Mouse (Mus musculus): ENCODE measurements around the gene Elovl5. TPM values are rescaled to one million over a fixed set of nuclear protein-coding genes. Genes with fewer than 3 reads are reported as not detected.

The Elovl5 gene
- polyA plus RNA-seq, 1 experiment from 2014 or later: 112 TPM

- Histone ChIP-seq H3K4me1 (ENCODE audit: control insufficient read depth, insufficient read depth, low read length) (peaks cover 9% of the 10 kb centered on the region), H3K9ac (ENCODE audit: low read depth, low read length) (no peak overlapping the region), H3K27ac (ENCODE audit: low read depth, low read length) (no peak overlapping the region), H3K27me3 (ENCODE audit: control insufficient read depth, insufficient read depth, low read length) (no peaks in the 10 kb centered on the region), H3K4me2 (replicated peaks; ENCODE audit: low read depth, low read length) (no peak overlapping the region), H3K4me3 (ENCODE audit: low read length) (no peak overlapping the region), H3K36me3 (ENCODE audit: control insufficient read depth, insufficient read depth, low read length) (no peaks in the 10 kb centered on the region), H3K9me3 (ENCODE audit: control insufficient read depth, low read length) (no peaks in the 10 kb centered on the region)
- ATAC-seq (ENCODE audit: low FRiP score, low TSS enrichment): no peak
- WGBS: 84% methylated on average over 8 of the region's 8 CpGs
Observed at GRCm38 (mm10) chr9:77926151-77926550, 9.0 kb downstream of the Elovl5 start.

GRCm38 (mm10) chr9:77926911-77927310 is 9.7 kb downstream of the Elovl5 start:
- peaks cover 12% of the 10 kb centered on the region for H3K4me1 ChIP-seq (ENCODE audit: control insufficient read depth, insufficient read depth, low read length)
- no peaks in the 10 kb centered on the region for H3K9me3 ChIP-seq (ENCODE audit: control insufficient read depth, low read length)
- no peak for ATAC-seq (ENCODE audit: low FRiP score, low TSS enrichment)
- no peaks in the 10 kb centered on the region for H3K27me3 ChIP-seq (ENCODE audit: control insufficient read depth, insufficient read depth, low read length)
- no peaks in the 10 kb centered on the region for H3K36me3 ChIP-seq (ENCODE audit: control insufficient read depth, insufficient read depth, low read length)
- WGBS: 90% methylated on average over 5 of the region's 5 CpGs
- H3K27ac ChIP-seq (ENCODE audit: low read depth, low read length): no peak overlapping the region
- H3K4me3 ChIP-seq (ENCODE audit: low read length): no peak overlapping the region
- H3K9ac ChIP-seq (ENCODE audit: low read depth, low read length): no peak overlapping the region
- H3K4me2 ChIP-seq (replicated peaks; ENCODE audit: low read depth, low read length): no peak overlapping the region

GRCm38 (mm10) chr9:77927431-77927830 is 10.3 kb downstream of the Elovl5 start:
- Histone ChIP-seq H3K36me3 (ENCODE audit: control insufficient read depth, insufficient read depth, low read length) (no peaks in the 10 kb centered on the region), H3K4me3 (ENCODE audit: low read length) (no peak overlapping the region), H3K9ac (ENCODE audit: low read depth, low read length) (no peak overlapping the region; the same call in 1 of the 2 replicates), H3K27me3 (ENCODE audit: control insufficient read depth, insufficient read depth, low read length) (no peaks in the 10 kb centered on the region), H3K4me1 (ENCODE audit: control insufficient read depth, insufficient read depth, low read length) (peaks cover 12% of the 10 kb centered on the region), H3K4me2 (replicated peaks; ENCODE audit: low read depth, low read length) (no peak overlapping the region), H3K27ac (ENCODE audit: low read depth, low read length) (no peak overlapping the region), H3K9me3 (ENCODE audit: control insufficient read depth, low read length) (no peaks in the 10 kb centered on the region)
- WGBS: 57% methylated on average over 6 of the region's 6 CpGs
- ATAC-seq (ENCODE audit: low FRiP score, low TSS enrichment): no peak

GRCm38 (mm10) chr9:77928769-77929168 is 11.6 kb downstream of the Elovl5 start:
- no peaks in the 10 kb centered on the region for H3K36me3 ChIP-seq (ENCODE audit: control insufficient read depth, insufficient read depth, low read length)
- 87% methylated on average over 4 of the region's 4 CpGs for WGBS
- H3K9me3 ChIP-seq (ENCODE audit: control insufficient read depth, low read length): no peaks in the 10 kb centered on the region
- no peak overlapping the region for H3K4me2 ChIP-seq (replicated peaks; ENCODE audit: low read depth, low read length)
- H3K27ac ChIP-seq (ENCODE audit: low read depth, low read length): no peak overlapping the region
- peaks cover 8% of the 10 kb centered on the region for H3K4me1 ChIP-seq (ENCODE audit: control insufficient read depth, insufficient read depth, low read length)
- no peak overlapping the region for H3K4me3 ChIP-seq (ENCODE audit: low read length)
- ATAC-seq (ENCODE audit: low FRiP score, low TSS enrichment): no peak
- H3K27me3 ChIP-seq (ENCODE audit: control insufficient read depth, insufficient read depth, low read length): no peaks in the 10 kb centered on the region
- no peak overlapping the region for H3K9ac ChIP-seq (ENCODE audit: low read depth, low read length)

- Histone ChIP-seq H3K9ac (ENCODE audit: low read depth, low read length) (no peak overlapping the region), H3K4me2 (replicated peaks; ENCODE audit: low read depth, low read length) (no peak overlapping the region), H3K36me3 (ENCODE audit: control insufficient read depth, insufficient read depth, low read length) (no peaks in the 10 kb centered on the region), H3K4me1 (ENCODE audit: control insufficient read depth, insufficient read depth, low read length) (peaks cover 8% of the 10 kb centered on the region), H3K27me3 (ENCODE audit: control insufficient read depth, insufficient read depth, low read length) (no peaks in the 10 kb centered on the region), H3K27ac (ENCODE audit: low read depth, low read length) (no peak overlapping the region), H3K9me3 (ENCODE audit: control insufficient read depth, low read length) (no peaks in the 10 kb centered on the region), H3K4me3 (ENCODE audit: low read length) (no peak overlapping the region)
- WGBS: 82% methylated on average over 5 of the region's 5 CpGs
- ATAC-seq (ENCODE audit: low FRiP score, low TSS enrichment): no peak
Observed at GRCm38 (mm10) chr9:77929296-77929695, 12.1 kb downstream of the Elovl5 start.

- WGBS: 41% methylated on average over 10 of the region's 10 CpGs
- H3K27ac ChIP-seq (ENCODE audit: low read depth, low read length): no peak overlapping the region
- H3K9ac ChIP-seq (ENCODE audit: low read depth, low read length): no peak overlapping the region
- no peak overlapping the region for H3K4me2 ChIP-seq (replicated peaks; ENCODE audit: low read depth, low read length)
- H3K4me1 ChIP-seq (ENCODE audit: control insufficient read depth, insufficient read depth, low read length): peaks cover 8% of the 10 kb centered on the region
- no peaks in the 10 kb centered on the region for H3K27me3 ChIP-seq (ENCODE audit: control insufficient read depth, insufficient read depth, low read length)
- ATAC-seq (ENCODE audit: low FRiP score, low TSS enrichment): peak; percentile 65; the same call in 1 of the 2 replicates
- no peak overlapping the region for H3K4me3 ChIP-seq (ENCODE audit: low read length)
- H3K36me3 ChIP-seq (ENCODE audit: control insufficient read depth, insufficient read depth, low read length): no peaks in the 10 kb centered on the region
- H3K9me3 ChIP-seq (ENCODE audit: control insufficient read depth, low read length): no peaks in the 10 kb centered on the region
Observed at GRCm38 (mm10) chr9:77930036-77930859, 13.1 kb downstream of the Elovl5 start.

- Histone ChIP-seq H3K9me3 (ENCODE audit: control insufficient read depth, low read length) (no peaks in the 10 kb centered on the region), H3K4me2 (replicated peaks; ENCODE audit: low read depth, low read length) (no peak overlapping the region), H3K36me3 (ENCODE audit: control insufficient read depth, insufficient read depth, low read length) (no peaks in the 10 kb centered on the region), H3K4me3 (ENCODE audit: low read length) (no peak overlapping the region), H3K4me1 (ENCODE audit: control insufficient read depth, insufficient read depth, low read length) (peaks cover 8% of the 10 kb centered on the region), H3K9ac (ENCODE audit: low read depth, low read length) (no peak overlapping the region), H3K27me3 (ENCODE audit: control insufficient read depth, insufficient read depth, low read length) (no peaks in the 10 kb centered on the region), H3K27ac (ENCODE audit: low read depth, low read length) (no peak overlapping the region)
- WGBS: 41% methylated on average over 4 of the region's 4 CpGs
- no peak for ATAC-seq (ENCODE audit: low FRiP score, low TSS enrichment)
Observed at GRCm38 (mm10) chr9:77930860-77931184, 13.7 kb downstream of the Elovl5 start.

GRCm38 (mm10) chr9:77931740-77932139 is 14.6 kb downstream of the Elovl5 start:
- peaks cover 8% of the 10 kb centered on the region for H3K4me1 ChIP-seq (ENCODE audit: control insufficient read depth, insufficient read depth, low read length)
- no peak overlapping the region for H3K27ac ChIP-seq (ENCODE audit: low read depth, low read length)
- ATAC-seq (ENCODE audit: low FRiP score, low TSS enrichment): no peak
- WGBS: 86% methylated on average over 5 of the region's 5 CpGs
- no peaks in the 10 kb centered on the region for H3K27me3 ChIP-seq (ENCODE audit: control insufficient read depth, insufficient read depth, low read length)
- no peaks in the 10 kb centered on the region for H3K9me3 ChIP-seq (ENCODE audit: control insufficient read depth, low read length)
- no peak overlapping the region for H3K4me2 ChIP-seq (replicated peaks; ENCODE audit: low read depth, low read length)
- no peak overlapping the region for H3K4me3 ChIP-seq (ENCODE audit: low read length)
- H3K36me3 ChIP-seq (ENCODE audit: control insufficient read depth, insufficient read depth, low read length): no peaks in the 10 kb centered on the region
- H3K9ac ChIP-seq (ENCODE audit: low read depth, low read length): no peak overlapping the region

- ATAC-seq (ENCODE audit: low FRiP score, low TSS enrichment): no peak
- H3K4me1 ChIP-seq (ENCODE audit: control insufficient read depth, insufficient read depth, low read length): peaks cover 13% of the 10 kb centered on the region
- WGBS: 65% methylated on average over 10 of the region's 10 CpGs
- H3K4me2 ChIP-seq (replicated peaks; ENCODE audit: low read depth, low read length): no peak overlapping the region
- no peak overlapping the region for H3K9ac ChIP-seq (ENCODE audit: low read depth, low read length)
- no peak overlapping the region for H3K27ac ChIP-seq (ENCODE audit: low read depth, low read length)
- H3K9me3 ChIP-seq (ENCODE audit: control insufficient read depth, low read length): no peaks in the 10 kb centered on the region
- no peak overlapping the region for H3K4me3 ChIP-seq (ENCODE audit: low read length)
- H3K27me3 ChIP-seq (ENCODE audit: control insufficient read depth, insufficient read depth, low read length): no peaks in the 10 kb centered on the region
- no peaks in the 10 kb centered on the region for H3K36me3 ChIP-seq (ENCODE audit: control insufficient read depth, insufficient read depth, low read length)
Observed at GRCm38 (mm10) chr9:77935818-77936611, 18.9 kb downstream of the Elovl5 start.
